Mouse (Mus musculus) intestine, postnatal 0 days (tissue): ENCODE results near the gene Actn4. TPM values are rescaled to one million over a fixed set of nuclear protein-coding genes. Genes with fewer than 3 reads are reported as not detected.

Source experiments
- ATAC-seq: fragments of 200-750 bp; cut with Nextera tagmentation; 2 replicates; pipeline ENCODE4 v1.8.0; 2017; ENCODE audit warnings: mild to moderate bottlenecking, moderate TSS enrichment, moderate library complexity
- H3K27ac ChIP-seq: fragments of 300-500 bp; sonication (generic); 2 replicates; pipeline ENCODE4 v1.5.1; 2014; ENCODE audit warnings: mild to moderate bottlenecking, low read depth, low read length, moderate library complexity
- H3K27me3 ChIP-seq: fragments of 300-500 bp; sonication (generic); replicated peaks from 2 replicates; pipeline ENCODE4 v1.6.1; 2014; ENCODE audit warnings: low read length, mixed read lengths; ENCODE audit not compliant: control insufficient read depth, insufficient read depth
- H3K36me3 ChIP-seq: fragments of 300-500 bp; sonication (generic); 2 replicates; pipeline ENCODE4 v1.6.1; 2014; ENCODE audit warnings: mild to moderate bottlenecking, moderate library complexity; ENCODE audit not compliant: control insufficient read depth, insufficient read depth
- H3K4me1 ChIP-seq: fragments of 300-500 bp; sonication (generic); replicated peaks from 2 replicates; pipeline ENCODE4 v1.6.1; 2014; ENCODE audit warnings: antibody characterized with exemption, low read length, mixed read lengths; ENCODE audit not compliant: control insufficient read depth, insufficient read depth
- H3K4me2 ChIP-seq: fragments of 300-500 bp; sonication (generic); replicated peaks from 2 replicates; pipeline ENCODE4 v1.6.1; 2014; ENCODE audit warnings: low read depth, mild to moderate bottlenecking, moderate library complexity
- H3K4me3 ChIP-seq: fragments of 300-500 bp; sonication (generic); 2 replicates; pipeline ENCODE4 v1.5.1; 2014; ENCODE audit warnings: low read depth, low read length
- H3K9ac ChIP-seq: fragments of 300-500 bp; sonication (generic); 2 replicates; pipeline ENCODE4 v1.6.1; 2014; ENCODE audit warnings: mild to moderate bottlenecking, low read depth, low read length
- H3K9me3 ChIP-seq: fragments of 300-500 bp; sonication (generic); 2 replicates; pipeline ENCODE4 v1.6.1; 2016; ENCODE audit warnings: mixed run types; ENCODE audit not compliant: control insufficient read depth
- CTCF ChIP-seq: sonication (generic); IDR thresholded peaks from 2 replicates; pipeline ENCODE4 v1.5.1; 2016; ENCODE audit warnings: low read depth, mild to moderate bottlenecking, control low read depth, antibody characterized with exemption, moderate library complexity
- WGBS: fragments of 180-500 bp; shearing (Covaris S2); extraction: QIAGEN DNeasy Blood & Tissue Kit; methylation state at CpG from one replicate; pipeline ENCODE4 v1.1.7; 2014; 5-methylcytosine and 5-hydroxymethylcytosine counted together
- polyA plus RNA-seq: library from polyadenylated mRNA; unstranded; fragments of >200 nt; fragmentation: Nextera tagmentation; extraction: Ambion mirVana; gene quantifications from 2 replicates; pipeline ENCODE4 v1.2.1, GENCODE M21; 2015

The Actn4 gene
- polyA plus RNA-seq, 1 experiment from 2014 or later, result 293 TPM

GRCm38 (mm10) chr7:28917503-28918426 is 44.4 kb downstream of the Actn4 start:
- peak overlapping the region; percentile 71 for H3K27ac ChIP-seq
- no peak; the same call in 1 of the 2 replicates for TF ChIP-seq CTCF
- no peak overlapping the region for H3K9ac ChIP-seq
- H3K9me3 ChIP-seq, result no peaks in the 10 kb centered on the region
- WGBS, result 37% methylated on average over 10 of the region's 10 CpGs
- no peak overlapping the region for H3K4me2 ChIP-seq
- H3K4me1 ChIP-seq, result peaks cover 11% of the 10 kb centered on the region
- no peak; the same call in 1 of the 2 replicates for ATAC-seq
- no peaks in the 10 kb centered on the region for H3K27me3 ChIP-seq
- peaks cover 56% of the 10 kb centered on the region for H3K36me3 ChIP-seq
- H3K4me3 ChIP-seq, result no peak overlapping the region

- H3K36me3 ChIP-seq, result peaks cover 66% of the 10 kb centered on the region
- no peaks in the 10 kb centered on the region for H3K27me3 ChIP-seq
- H3K9me3 ChIP-seq, result no peaks in the 10 kb centered on the region
- TF ChIP-seq CTCF, result peak; percentile 72
- no peak overlapping the region for H3K4me3 ChIP-seq
- no peak overlapping the region for H3K4me2 ChIP-seq
- H3K9ac ChIP-seq, result no peak overlapping the region
- peaks cover 11% of the 10 kb centered on the region for H3K4me1 ChIP-seq
- no peak for ATAC-seq
- H3K27ac ChIP-seq, result 0 out of 2 replicates have a peak overlapping the region, but pooled peaks have one; percentile 46
Measured at GRCm38 (mm10) chr7:28916491-28916890, 45.6 kb downstream of the Actn4 start.

- no peak for TF ChIP-seq CTCF
- Histone ChIP-seq H3K9ac (no peak overlapping the region), H3K4me2 (no peak overlapping the region), H3K4me3 (no peak overlapping the region), H3K4me1 (no peaks in the 10 kb centered on the region), H3K27me3 (no peaks in the 10 kb centered on the region), H3K27ac (peak overlapping the region; percentile 21), H3K36me3 (peaks cover 83% of the 10 kb centered on the region), H3K9me3 (no peaks in the 10 kb centered on the region)
- WGBS, result 79% methylated on average over 11 of the region's 11 CpGs
- ATAC-seq, result no peak
Measured at GRCm38 (mm10) chr7:28913171-28913570, 49.0 kb downstream of the Actn4 start.

- no peak for ATAC-seq
- Histone ChIP-seq H3K9ac (no peak overlapping the region), H3K4me2 (no peak overlapping the region), H3K36me3 (peaks cover 96% of the 10 kb centered on the region), H3K4me3 (no peak overlapping the region), H3K27me3 (no peaks in the 10 kb centered on the region), H3K9me3 (no peaks in the 10 kb centered on the region), H3K4me1 (no peaks in the 10 kb centered on the region), H3K27ac (peak overlapping the region; percentile 31; the same call in 1 of the 2 replicates)
- WGBS, result 65% methylated on average over 4 of the region's 4 CpGs
- TF ChIP-seq CTCF, result peak; percentile 29; the same call in 1 of the 2 replicates
Measured at GRCm38 (mm10) chr7:28911632-28912031, 50.5 kb downstream of the Actn4 start.

- Histone ChIP-seq H3K4me3 (no peak overlapping the region), H3K36me3 (peaks cover 98% of the 10 kb centered on the region), H3K4me1 (no peaks in the 10 kb centered on the region), H3K27me3 (no peaks in the 10 kb centered on the region), H3K9ac (no peak overlapping the region), H3K4me2 (no peak overlapping the region), H3K9me3 (no peaks in the 10 kb centered on the region), H3K27ac (peak overlapping the region; percentile 15; the same call in 1 of the 2 replicates)
- 85% methylated on average over 5 of the region's 5 CpGs for WGBS
- TF ChIP-seq CTCF, result no peak
- ATAC-seq, result no peak
Measured at GRCm38 (mm10) chr7:28907195-28907594, 54.9 kb downstream of the Actn4 start.

GRCm38 (mm10) chr7:28903778-28904177 is 58.4 kb downstream of the Actn4 start:
- H3K4me3 ChIP-seq, result no peak overlapping the region
- no peak for TF ChIP-seq CTCF
- no peaks in the 10 kb centered on the region for H3K27me3 ChIP-seq
- no peak for ATAC-seq
- H3K4me2 ChIP-seq, result no peak overlapping the region
- H3K9me3 ChIP-seq, result no peaks in the 10 kb centered on the region
- H3K27ac ChIP-seq, result no peak overlapping the region
- peaks cover 100% of the 10 kb centered on the region for H3K36me3 ChIP-seq
- H3K9ac ChIP-seq, result no peak overlapping the region
- no peaks in the 10 kb centered on the region for H3K4me1 ChIP-seq
- WGBS, result 86% methylated on average over 10 of the region's 10 CpGs
